Mouse (Mus musculus): ENCODE data around the gene Aqp7.

Gene Aqp7

GRCm38 (mm10) chr4:40997916-40998315 is 50.0 kb downstream of the Aqp7 start:
- no peak for DNase-seq

GRCm38 (mm10) chr4:40996302-40996701 is 51.6 kb downstream of the Aqp7 start:
- no peak for DNase-seq

GRCm38 (mm10) chr4:40989633-40990032 is 58.3 kb downstream of the Aqp7 start:
- DNase-seq: no peak

GRCm38 (mm10) chr4:40983686-40984085 is 64.3 kb downstream of the Aqp7 start:
- no peak for DNase-seq

Measured in layer of hippocampus, adult 9-11 months (tissue).